Mouse (Mus musculus) hindbrain, embryonic 16.5 days (tissue): ENCODE data around the gene Rdh16. TPM values are rescaled to one million over a fixed set of nuclear protein-coding genes. Genes with fewer than 3 reads are reported as not detected.
"Not testable (repeated sequence)": the region's sequence is repeated elsewhere in the genome, so short reads cannot be mapped to it uniquely, and the experiment has no call there.

Experiments used
- ATAC-seq: fragments of 200-750 bp; cut with Nextera tagmentation; 2 replicates; pipeline ENCODE4 v1.8.0; 2017; ENCODE audit warnings: moderate TSS enrichment, moderate library complexity
- H3K27ac ChIP-seq: fragments of 300-500 bp; sonication (generic); 2 replicates; pipeline ENCODE4 v1.5.1; 2014; ENCODE audit warnings: low read depth, mild to moderate bottlenecking, control low read depth, low read length, moderate library complexity
- H3K27me3 ChIP-seq: fragments of 300-500 bp; sonication (generic); replicated peaks from 2 replicates; pipeline ENCODE4 v1.6.1; 2014; ENCODE audit warnings: low read length; ENCODE audit not compliant: control insufficient read depth, insufficient read depth
- H3K36me3 ChIP-seq: fragments of 300-500 bp; sonication (generic); 2 replicates; pipeline ENCODE4 v1.6.1; 2014; ENCODE audit warnings: mild to moderate bottlenecking, low read length, moderate library complexity, mixed read lengths; ENCODE audit not compliant: control insufficient read depth, insufficient read depth
- H3K4me1 ChIP-seq: fragments of 300-500 bp; sonication (generic); 2 replicates; pipeline ENCODE4 v1.6.1; 2014; ENCODE audit warnings: low read depth, low read length; ENCODE audit not compliant: control insufficient read depth, insufficient read depth
- H3K4me2 ChIP-seq: fragments of 300-500 bp; sonication (generic); 2 replicates; pipeline ENCODE4 v1.6.1; 2014; ENCODE audit warnings: mild to moderate bottlenecking, low read length, control low read depth, moderate library complexity
- H3K4me3 ChIP-seq: fragments of 300-500 bp; sonication (generic); 2 replicates; pipeline ENCODE4 v1.5.1; 2014; ENCODE audit warnings: mild to moderate bottlenecking, low read length, control low read depth, moderate library complexity
- H3K9ac ChIP-seq: fragments of 300-500 bp; sonication (generic); 2 replicates; pipeline ENCODE4 v1.6.1; 2014; ENCODE audit warnings: low read depth, mild to moderate bottlenecking, control low read depth, low read length, moderate library complexity
- H3K9me3 ChIP-seq: fragments of 300-500 bp; sonication (generic); 2 replicates; pipeline ENCODE4 v1.6.1; 2014; ENCODE audit warnings: mild to moderate bottlenecking, low read length, moderate library complexity; ENCODE audit not compliant: control insufficient read depth
- WGBS: fragments of 180-500 bp; shearing (Covaris S2); extraction: QIAGEN DNeasy Blood & Tissue Kit; methylation state at CpG from one replicate; pipeline ENCODE4 v1.1.7; 2014; 5-methylcytosine and 5-hydroxymethylcytosine counted together
- polyA plus RNA-seq: library from polyadenylated mRNA; unstranded; fragments of >200 nt; fragmentation: Nextera tagmentation; extraction: Ambion mirVana; gene quantifications from 2 replicates; pipeline ENCODE4 v1.2.1, GENCODE M21; 2015

The Rdh16 gene
- polyA plus RNA-seq, 1 experiment from 2014 or later = not detected

GRCm38 (mm10) chr10:127817268-127817910 lies 16.4 kb downstream of the Rdh16 start:
- not testable (repeated sequence) for ATAC-seq, H3K4me2 ChIP-seq, H3K4me1 ChIP-seq, H3K4me3 ChIP-seq, H3K27ac ChIP-seq, H3K27me3 ChIP-seq, H3K36me3 ChIP-seq, H3K9me3 ChIP-seq, H3K9ac ChIP-seq
- 74% methylated on average over 4 of the region's 4 CpGs for WGBS

- H3K27ac ChIP-seq, H3K4me1 ChIP-seq, H3K27me3 ChIP-seq, H3K4me2 ChIP-seq, H3K36me3 ChIP-seq, H3K4me3 ChIP-seq, H3K9ac ChIP-seq, ATAC-seq, H3K9me3 ChIP-seq: not testable (repeated sequence)
- 89% methylated on average over 2 of the region's 2 CpGs for WGBS
These were observed 20.9 kb downstream of the Rdh16 start for GRCm38 (mm10) chr10:127821806-127822205.

GRCm38 (mm10) chr10:127825386-127825785 lies 24.4 kb downstream of the Rdh16 start:
- WGBS = 83% methylated on average over 6 of the region's 6 CpGs
- Histone ChIP-seq H3K4me2 (no peak overlapping the region), H3K36me3 (no peaks in the 10 kb centered on the region), H3K9me3 (peaks cover 3% of the 10 kb centered on the region), H3K4me3 (no peak overlapping the region), H3K9ac (no peak overlapping the region), H3K27ac (no peak overlapping the region), H3K4me1 (no peaks in the 10 kb centered on the region), H3K27me3 (no peaks in the 10 kb centered on the region)
- no peak for ATAC-seq

- no peaks in the 10 kb centered on the region for H3K4me1 ChIP-seq
These were observed 28.2 kb downstream of the Rdh16 start for GRCm38 (mm10) chr10:127829121-127829520.

GRCm38 (mm10) chr10:127834186-127834585 lies 33.2 kb downstream of the Rdh16 start:
- not testable (repeated sequence) for H3K36me3 ChIP-seq, ATAC-seq, H3K9me3 ChIP-seq, H3K9ac ChIP-seq, H3K27ac ChIP-seq, H3K4me1 ChIP-seq, H3K4me3 ChIP-seq, H3K27me3 ChIP-seq, H3K4me2 ChIP-seq
- WGBS = 94% methylated on average over 1 of the region's 1 CpGs

More at GRCm38 (mm10) chr10:127829121-127829520, 28.2 kb downstream of the Rdh16 start:
- H3K9me3 ChIP-seq = no peaks in the 10 kb centered on the region
- no peaks in the 10 kb centered on the region for H3K27me3 ChIP-seq
- H3K36me3 ChIP-seq = no peaks in the 10 kb centered on the region
- H3K9ac ChIP-seq = no peak overlapping the region
- H3K4me2 ChIP-seq = no peak overlapping the region
- no peak overlapping the region for H3K27ac ChIP-seq
- no peak for ATAC-seq
- no peak overlapping the region for H3K4me3 ChIP-seq
- 80% methylated on average over 3 of the region's 3 CpGs for WGBS

GRCm38 (mm10) chr10:127835292-127835691 lies 34.3 kb downstream of the Rdh16 start:
- Histone ChIP-seq H3K9me3 (no peaks in the 10 kb centered on the region), H3K27ac (no peak overlapping the region), H3K9ac (no peak overlapping the region), H3K27me3 (no peaks in the 10 kb centered on the region), H3K4me2 (no peak overlapping the region), H3K36me3 (no peaks in the 10 kb centered on the region), H3K4me1 (no peaks in the 10 kb centered on the region), H3K4me3 (no peak overlapping the region)
- WGBS = 82% methylated on average over 5 of the region's 5 CpGs
- ATAC-seq = no peak

- H3K36me3 ChIP-seq, H3K27me3 ChIP-seq, H3K9ac ChIP-seq, H3K4me2 ChIP-seq, ATAC-seq, H3K27ac ChIP-seq, H3K9me3 ChIP-seq, H3K4me3 ChIP-seq, H3K4me1 ChIP-seq: not testable (repeated sequence)
- WGBS = 96% methylated on average over 5 of the region's 5 CpGs
These were observed 36.8 kb downstream of the Rdh16 start for GRCm38 (mm10) chr10:127837793-127838192.

GRCm38 (mm10) chr10:127838539-127838938 lies 37.6 kb downstream of the Rdh16 start:
- ATAC-seq = no peak
- Histone ChIP-seq H3K4me2 (no peak overlapping the region), H3K4me3 (no peak overlapping the region), H3K36me3 (no peaks in the 10 kb centered on the region), H3K27ac (no peak overlapping the region), H3K9ac (no peak overlapping the region), H3K27me3 (no peaks in the 10 kb centered on the region), H3K4me1 (no peaks in the 10 kb centered on the region), H3K9me3 (no peaks in the 10 kb centered on the region)
- WGBS = 92% methylated on average over 2 of the region's 2 CpGs

GRCm38 (mm10) chr10:127840776-127841175 lies 39.8 kb downstream of the Rdh16 start:
- Histone ChIP-seq H3K27me3 (no peaks in the 10 kb centered on the region), H3K4me2 (no peak overlapping the region), H3K27ac (no peak overlapping the region), H3K9ac (no peak overlapping the region), H3K4me3 (no peak overlapping the region), H3K4me1 (no peaks in the 10 kb centered on the region), H3K36me3 (no peaks in the 10 kb centered on the region), H3K9me3 (no peaks in the 10 kb centered on the region)
- no peak for ATAC-seq
- 78% methylated on average over 2 of the region's 2 CpGs for WGBS

- not testable (repeated sequence) for H3K27me3 ChIP-seq, H3K4me3 ChIP-seq, H3K27ac ChIP-seq, H3K4me2 ChIP-seq, H3K9ac ChIP-seq, H3K4me1 ChIP-seq, ATAC-seq, H3K36me3 ChIP-seq, H3K9me3 ChIP-seq
- WGBS = 92% methylated on average over 5 of the region's 5 CpGs
These were observed 45.0 kb downstream of the Rdh16 start for GRCm38 (mm10) chr10:127845945-127846344.
